In the genomic region with DNA sequence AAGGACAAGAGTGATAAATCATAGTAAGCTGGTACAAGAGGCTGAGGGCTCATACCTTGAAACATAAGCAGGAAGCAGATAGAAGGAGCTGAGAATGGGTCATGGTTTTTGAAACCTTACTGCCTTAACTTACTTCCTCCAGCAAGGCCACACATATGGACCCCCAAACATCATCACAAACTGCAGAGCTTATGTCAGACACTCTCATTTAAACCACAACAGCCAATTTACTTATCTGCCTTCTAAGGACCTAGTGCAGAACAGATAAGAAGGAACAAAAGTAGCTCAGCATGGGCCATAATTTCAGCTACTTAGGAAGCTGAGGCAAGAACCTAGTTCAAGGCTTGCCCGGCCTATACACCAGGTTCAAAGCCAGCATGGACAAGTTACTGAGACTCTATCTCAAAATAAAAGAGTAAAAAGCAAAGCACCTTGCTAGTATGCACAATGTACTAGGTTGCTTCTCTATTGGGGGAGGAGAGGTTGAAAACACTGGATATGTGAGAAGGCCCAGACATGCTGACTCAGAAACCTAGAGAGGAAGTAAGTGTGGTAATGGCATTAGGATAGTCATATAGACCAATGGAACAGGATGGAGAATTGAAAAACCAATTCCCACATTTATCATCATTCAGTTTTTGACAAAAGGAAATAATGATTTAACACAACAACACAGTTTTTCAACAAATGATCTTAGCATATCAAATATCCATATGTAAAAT, we compare ENCODE assay signal across 29 mouse cellular contexts. TPM values are rescaled to one million over a fixed set of nuclear protein-coding genes. Genes with fewer than 3 reads are reported as not detected.
DNase-seq lines count a peak whose midpoint lies in the region; ATAC-seq lines count a peak whose summit lies in the region.
"Had no signal": no experiment of that assay in that cellular context is flagged by ENCODE, and none has a peak within 500 bp of the region (broad histone marks: within the 10 kb centered on the region; RNA-seq: fewer than 3 reads in every experiment).

No protein-coding gene starts in this region.

- H3K27ac ChIP-seq in macrophage = peak overlapping the region; percentile 21; the same call in 1 of the 2 replicates
- H3K27ac ChIP-seq: gastrocnemius, adult 2 months; hindbrain, embryonic 10.5 days; hindbrain, embryonic 15.5 days; kidney, embryonic 15.5 days; liver, embryonic 14.5 days; neural tube, embryonic 15.5 days had no signal

- no peaks in the 10 kb centered on the region for H3K79me2 ChIP-seq in macrophage (ENCODE audit: inconsistent target)

- peak; percentile 36 for ATAC-seq in activated CD4-positive, CD25-positive, alpha-beta regulatory T cell, adult 4 months
- peak; percentile 41; the same call in 1 of the 2 replicates for ATAC-seq in neutrophil, adult 5-6 weeks (ENCODE audit: extremely low read depth, insufficient number of reproducible peaks, low FRiP score, poor library complexity, severe bottlenecking)
- ATAC-seq: forebrain, embryonic 14.5 days; Patski had no signal

- no peaks in the 10 kb centered on the region for H3K36me3 ChIP-seq in macrophage (ENCODE audit: inconsistent target)
- H3K36me3 ChIP-seq: hindbrain, embryonic 10.5 days; hindbrain, embryonic 15.5 days; kidney, embryonic 15.5 days; neural tube, embryonic 15.5 days had no signal

- no peak overlapping the region for H3K4me3 ChIP-seq in macrophage (ENCODE audit: inconsistent target)
- H3K4me3 ChIP-seq: gastrocnemius, adult 2 months; hindbrain, embryonic 10.5 days; hindbrain, embryonic 15.5 days; kidney, embryonic 15.5 days; neural tube, embryonic 15.5 days had no signal

- DNase-seq in A20 (ENCODE audit: low read depth, low spot score) = peak; percentile 22
- DNase-seq in frontal cortex, postnatal 25 days (ENCODE audit: low spot score in 2 of 2) = no peak
- DNase-seq in spleen, adult 12 weeks (ENCODE audit: low spot score) = no peak
- DNase-seq in heart, adult 18-20 months = no peak
- DNase-seq: adrenal gland, postnatal 14 days; cerebellum, adult 18-20 months; cerebellum, postnatal 10 days; gastrocnemius, adult 2 months; gastrocnemius, postnatal 36 days; heart, postnatal 14 days; kidney, adult 18-20 months; kidney, postnatal 25 days; liver; lung, embryonic 14.5 days; lung, postnatal 14 days; midbrain, embryonic 14.5 days; right cerebral cortex, adult 18-20 months; thymus, adult 18-20 months; thymus, postnatal 25 days had no signal

- WGBS in macrophage (ENCODE audit: missing documents) = no CpG with 5 or more reads among the region's 1 CpGs

RNA-seq across cellular contexts. Expression of a gene that starts 4.6 kb away (rescaled TPM):
- polyA plus RNA-seq in activated CD4-positive, CD25-positive, alpha-beta regulatory T cell, adult 4 months (2017; shearing (Covaris generic)) = 1 to 10 TPM; 9.1 to 9.8 TPM
- total RNA-seq in macrophage (2018; cell fraction: chromatin; rRNA removed) = 100 to 1,000 TPM in 18 of 26 experiments, 10 to 100 TPM in 8; 64.9 to 181 (median 115) TPM
- 10 to 100 TPM; 16.1 to 27.1 (median 21.5) TPM for total RNA-seq in macrophage (2018; cell fraction: cytosol; rRNA removed)
- 100 to 1,000 TPM in 3 of 26 experiments, 10 to 100 TPM in 23; 46.6 to 126 (median 77.1) TPM for total RNA-seq in macrophage (2018; cell fraction: nucleus; rRNA removed)
- polyA plus RNA-seq in macrophage (2018) = 12.9 to 19.5 TPM (median 13.7 TPM) in 3 replicates
- 24.7 and 28.5 TPM in 2 replicates for total RNA-seq in neutrophil, adult 5-6 weeks (2017)
- total RNA-seq in heart, adult 18-20 months (2021) = 10 to 100 TPM; 15.9 to 16.2 TPM
